Mouse (Mus musculus): ENCODE results near the gene Tmem101. TPM values are rescaled to one million over a fixed set of nuclear protein-coding genes. Genes with fewer than 3 reads are reported as not detected.

Gene Tmem101
- 10.9 and 13.8 TPM in 2 replicates for polyA plus RNA-seq (2012; rRNA removed)

GRCm38 (mm10) chr11:102156039-102156785 lies at the start of gene Tmem101:
TSS of gene Tmem101 (minus strand) at chr11:102156404.

GRCm38 (mm10) chr11:102189461-102190436 lies 33.5 kb upstream of the Tmem101 start, which contains the start of gene G6pc3:
TSS of gene G6pc3 (plus strand) at chr11:102189620.

GRCm38 (mm10) chr11:102184646-102185495 lies 28.7 kb upstream of the Tmem101 start, which contains the start of gene Lsm12:
TSS of gene Lsm12 (minus strand) at chr11:102185296.

GRCm38 (mm10) chr11:102145471-102146001 lies 10.7 kb downstream of the Tmem101 start, which contains the start of gene Nags:
TSS of gene Nags (plus strand) at chr11:102145513.

GRCm38 (mm10) chr11:102107732-102108131 lies 48.5 kb downstream of the Tmem101 start, which contains the start of gene Pyy:
TSS of gene Pyy (minus strand) at chr11:102107832.

Other genes starting within 250 kb of the Tmem101 start
- 0.06 and 0.12 TPM in 2 replicates for gene Sost, start 189.4 kb downstream of the Tmem101 start, polyA plus RNA-seq (2012; rRNA removed)
- gene Cfap97d1, start 172.1 kb downstream of the Tmem101 start, polyA plus RNA-seq (2012; rRNA removed): not detected in 2 replicates
- gene Dusp3, start 169.4 kb downstream of the Tmem101 start, polyA plus RNA-seq (2012; rRNA removed): 33.1 and 37.3 TPM in 2 replicates
- 2.5 and 2.7 TPM in 2 replicates for gene Mpp3, start 127.9 kb downstream of the Tmem101 start, polyA plus RNA-seq (2012; rRNA removed)
- 8.6 and 13.4 TPM in 2 replicates for gene Cd300lg, start 114.9 kb downstream of the Tmem101 start, polyA plus RNA-seq (2012; rRNA removed)
- 5.3 and 5.5 TPM in 2 replicates for gene Mpp2, start 67.9 kb downstream of the Tmem101 start, polyA plus RNA-seq (2012; rRNA removed)
- gene Ppy, start 55.1 kb downstream of the Tmem101 start, polyA plus RNA-seq (2012; rRNA removed): 1.8 and 2.7 TPM in 2 replicates
- gene Pyy, start 48.6 kb downstream of the Tmem101 start, polyA plus RNA-seq (2012; rRNA removed): 111 and 118 TPM in 2 replicates
- 0.04 and 0.10 TPM in 2 replicates for gene Nags, start 10.9 kb downstream of the Tmem101 start, polyA plus RNA-seq (2012; rRNA removed)
- 13.8 and 14.1 TPM in 2 replicates for gene Lsm12, start 28.9 kb upstream of the Tmem101 start, polyA plus RNA-seq (2012; rRNA removed)
- gene G6pc3, start 33.2 kb upstream of the Tmem101 start, polyA plus RNA-seq (2012; rRNA removed): 52.2 and 57.6 TPM in 2 replicates
- 70.4 and 80.7 TPM in 2 replicates for gene Hdac5, start 73.8 kb upstream of the Tmem101 start, polyA plus RNA-seq (2012; rRNA removed)
- 1.4 and 2.3 TPM in 2 replicates for gene BC030867, start 92.5 kb upstream of the Tmem101 start, polyA plus RNA-seq (2012; rRNA removed)
- 0.96 and 1.2 TPM in 2 replicates for gene Asb16, start 112.3 kb upstream of the Tmem101 start, polyA plus RNA-seq (2012; rRNA removed)
- 20.3 and 22.6 TPM in 2 replicates for gene Tmub2, start 128.5 kb upstream of the Tmem101 start, polyA plus RNA-seq (2012; rRNA removed)
- gene Atxn7l3, start 140.2 kb upstream of the Tmem101 start, polyA plus RNA-seq (2012; rRNA removed): 19.6 and 21.3 TPM in 2 replicates
- gene Ubtf, start 163.3 kb upstream of the Tmem101 start, polyA plus RNA-seq (2012; rRNA removed): 9.5 and 10.8 TPM in 2 replicates
- 0.03 TPM in 1 of 2 replicates, not detected in the other for gene Slc4a1, start 209.8 kb upstream of the Tmem101 start, polyA plus RNA-seq (2012; rRNA removed)
- 4.0 and 6.2 TPM in 2 replicates for gene Rundc3a, start 237.0 kb upstream of the Tmem101 start, polyA plus RNA-seq (2012; rRNA removed)

Measured in stomach, adult 2 months (tissue).